Mouse (Mus musculus) heart, postnatal 0 days (tissue): ENCODE measurements around the gene Necap1.

ENCODE experiments used
- CTCF ChIP-seq: IDR thresholded peaks from 2 replicates; pipeline ENCODE4 v1.5.1; 2016; ENCODE audit warnings: antibody characterized with exemption, control low read depth, low read depth
- EP300 ChIP-seq: IDR thresholded peaks from 2 replicates; pipeline ENCODE4 v1.6.1; 2016; ENCODE audit warnings: antibody characterized with exemption, low read depth

GRCm38 (mm10) chr6:122874720-122875389, 581 bp downstream of the Necap1 start:
- TF ChIP-seq CTCF (no peak), EP300 (no peak)
